Mouse (Mus musculus) cerebellum, postnatal 25 days (tissue): ENCODE measurements around the gene Carmil1.

Experiments
- DNase-seq, 2 experiments: peaks; one replicate each; pipeline ENCODE4 v3.0.0; 2021; ENCODE audit warnings: mixed read lengths in 2 of 2

Carmil1 gene

DNA sequence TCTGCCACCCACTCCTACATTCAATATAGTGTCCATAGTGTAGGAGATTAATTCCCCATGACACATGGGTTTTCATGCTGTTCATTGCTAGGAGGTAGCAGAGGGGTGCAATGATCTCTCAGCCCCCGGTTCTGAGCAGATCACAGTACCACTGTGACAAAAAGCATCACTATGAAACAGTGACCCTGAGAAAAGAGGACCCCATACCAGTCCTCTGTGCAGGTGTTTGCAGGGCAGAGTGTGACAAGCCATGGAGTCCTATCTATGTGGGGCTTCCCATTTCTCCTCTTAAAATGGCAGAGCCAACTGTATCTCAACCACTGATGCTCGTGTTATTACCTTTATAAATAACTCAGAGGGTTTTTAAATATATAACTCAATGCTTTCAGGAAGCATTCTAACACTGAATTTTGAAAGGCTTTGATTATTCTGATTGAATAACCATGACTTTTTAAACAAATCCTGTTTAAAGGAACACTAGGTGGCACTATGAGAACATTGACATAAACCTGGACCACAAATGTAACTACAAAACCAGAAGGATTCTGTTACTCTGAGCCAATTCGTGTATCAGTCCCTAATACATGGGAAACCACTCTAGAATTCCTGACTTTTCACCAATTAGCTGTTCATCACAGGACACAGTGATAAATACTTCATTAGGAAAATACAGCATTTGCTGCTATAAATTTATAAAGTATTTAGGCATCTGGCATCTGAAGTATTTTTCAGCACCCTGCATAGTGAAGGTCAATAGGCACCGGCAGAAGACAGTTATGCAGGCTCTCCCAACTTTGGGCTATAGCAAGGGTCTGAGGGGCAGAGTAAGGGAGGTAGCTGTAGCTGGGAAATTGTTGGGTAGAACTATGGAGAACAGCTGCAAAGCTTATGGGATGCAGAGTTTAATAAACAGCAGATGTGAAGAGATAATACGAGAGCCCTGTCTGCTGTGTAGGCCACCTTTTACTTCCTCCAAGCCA lies 253.1 kb downstream of the Carmil1 start:
- no peak for DNase-seq

DNA sequence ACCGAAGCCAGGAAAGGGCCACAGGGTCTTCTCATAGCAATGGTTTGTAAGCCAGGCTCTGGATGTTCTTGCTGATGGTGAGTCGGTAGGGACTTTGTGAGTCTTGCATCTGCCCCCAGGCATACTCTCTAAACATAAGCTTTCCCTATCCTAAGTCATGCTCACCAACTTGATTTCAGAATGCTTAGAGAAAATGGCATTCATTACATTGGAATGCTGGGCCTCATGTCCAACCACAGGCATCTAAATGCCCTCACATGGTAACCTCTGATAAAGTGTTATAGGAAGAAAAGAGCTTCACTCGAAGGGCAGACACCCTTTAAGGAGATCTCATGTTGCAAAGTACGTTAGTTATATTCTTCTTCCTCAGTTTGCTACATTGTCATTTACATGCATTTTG lies 262.1 kb downstream of the Carmil1 start:
- no peak for DNase-seq

DNA sequence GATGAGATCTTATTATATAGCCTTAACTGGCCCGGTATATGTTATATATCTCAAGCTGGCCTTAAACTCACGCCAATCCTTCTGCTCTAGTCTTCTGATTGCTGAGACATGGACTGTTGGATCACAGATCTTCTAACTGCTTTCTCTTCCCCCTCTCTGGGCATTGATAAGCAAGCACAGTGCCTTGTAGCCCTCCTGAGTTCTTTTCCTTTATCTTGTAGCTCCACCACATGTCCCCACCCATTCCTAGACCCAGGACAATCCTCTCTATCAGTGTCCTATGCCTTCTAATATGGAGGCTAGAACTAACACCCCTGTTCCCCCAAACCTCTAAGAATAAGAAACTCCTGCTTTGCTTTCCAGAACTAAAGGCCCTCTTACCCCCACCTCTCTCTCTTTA lies 275.1 kb downstream of the Carmil1 start:
- DNase-seq: no peak

DNA sequence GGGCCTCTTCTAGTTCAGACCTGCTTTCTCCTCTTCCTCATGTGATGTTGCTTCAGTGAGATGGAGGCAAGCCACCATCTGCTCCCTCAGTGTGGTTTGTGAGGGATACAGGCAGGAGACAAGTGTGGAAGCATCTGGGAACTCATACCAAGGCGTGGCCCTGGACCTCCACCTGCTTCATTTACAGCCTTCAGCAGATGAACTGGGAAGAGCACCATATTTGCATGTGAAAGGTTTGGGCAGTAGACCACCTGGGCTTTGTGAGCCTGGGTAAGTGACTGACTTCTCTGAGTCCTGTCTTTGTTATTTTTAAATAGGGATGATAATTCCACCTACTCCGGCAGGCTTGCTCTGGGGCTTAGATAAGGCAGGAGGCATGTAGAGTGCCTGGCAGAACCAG lies 278.8 kb downstream of the Carmil1 start:
- no peak for DNase-seq

DNA sequence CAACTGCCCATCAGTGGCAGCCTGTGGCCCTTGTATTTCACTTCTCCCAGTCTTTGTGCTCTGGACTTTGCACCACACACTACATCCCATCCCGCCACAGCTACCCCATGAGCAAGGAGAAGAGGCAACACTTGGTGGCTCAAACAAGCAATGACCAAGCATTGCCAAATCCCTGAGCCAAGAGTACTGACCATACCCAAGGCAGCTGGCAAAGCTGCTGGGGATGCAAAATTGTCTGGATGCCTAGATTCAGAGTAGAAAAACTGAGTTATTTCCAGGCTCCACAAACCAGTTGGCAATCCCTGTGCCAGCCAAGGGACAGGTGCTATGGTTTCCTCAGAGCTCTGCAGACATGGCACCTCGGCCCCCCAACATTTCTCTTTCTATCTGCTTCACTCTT lies 279.5 kb downstream of the Carmil1 start:
- DNase-seq: no peak

DNA sequence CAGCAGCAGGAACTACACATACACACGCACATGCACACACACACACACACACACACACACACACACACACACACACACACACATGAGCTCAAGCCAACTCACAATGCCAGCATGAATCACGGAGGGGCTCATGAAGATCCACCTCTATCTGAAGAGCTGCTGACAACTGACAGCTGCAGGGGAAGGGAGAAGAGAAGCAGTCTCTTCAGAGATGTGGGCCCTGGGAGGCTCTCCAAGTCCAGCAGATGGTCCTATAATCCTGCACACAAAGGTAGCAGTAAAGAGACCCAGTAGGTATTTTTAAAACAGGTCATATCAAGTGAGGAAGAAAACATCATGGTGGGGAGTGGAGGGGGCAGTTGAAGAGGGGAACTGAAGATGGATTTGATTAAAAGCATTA lies 281.8 kb downstream of the Carmil1 start:
- DNase-seq: peak in 1 of 2 experiments; percentile 58

DNA sequence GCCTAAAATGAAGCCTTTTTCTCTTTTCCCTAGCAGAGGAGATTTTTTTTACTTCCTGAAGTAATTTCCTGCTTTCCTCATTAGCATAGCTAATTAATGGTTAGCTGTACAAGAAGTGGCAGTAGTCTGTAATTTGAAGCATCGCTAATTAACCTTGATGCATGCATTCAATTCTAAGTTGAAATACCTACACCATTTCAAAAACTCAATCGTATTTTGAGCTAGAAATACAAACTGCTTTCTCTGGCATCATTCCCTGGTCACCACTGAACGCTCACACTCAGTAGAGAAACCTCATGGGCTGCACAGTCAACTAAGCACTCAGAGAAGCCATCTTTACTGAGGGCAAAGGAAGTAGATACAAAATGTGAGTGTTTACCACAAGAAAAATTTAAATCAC lies 285.8 kb downstream of the Carmil1 start:
- DNase-seq: no peak

DNA sequence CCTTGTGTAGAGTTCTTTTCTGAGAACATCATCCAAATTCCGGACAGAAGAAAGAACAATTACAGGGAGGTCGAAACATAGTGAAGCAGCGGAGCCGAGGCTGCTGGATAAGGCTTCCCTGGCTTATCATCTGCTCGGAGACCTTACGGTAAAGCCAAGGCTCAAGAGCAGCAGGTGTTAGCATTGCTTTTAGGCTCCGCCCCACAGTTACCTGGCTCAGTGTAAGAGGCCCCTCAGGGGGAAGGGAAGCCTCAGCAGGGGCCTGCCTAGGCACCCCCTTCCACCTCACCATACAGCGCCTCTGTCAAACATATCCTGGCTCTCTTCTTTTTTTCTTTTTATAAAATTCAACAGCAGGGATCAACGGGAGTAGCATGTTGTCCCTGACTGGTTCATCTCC lies 286.6 kb downstream of the Carmil1 start:
- no peak for DNase-seq

DNA sequence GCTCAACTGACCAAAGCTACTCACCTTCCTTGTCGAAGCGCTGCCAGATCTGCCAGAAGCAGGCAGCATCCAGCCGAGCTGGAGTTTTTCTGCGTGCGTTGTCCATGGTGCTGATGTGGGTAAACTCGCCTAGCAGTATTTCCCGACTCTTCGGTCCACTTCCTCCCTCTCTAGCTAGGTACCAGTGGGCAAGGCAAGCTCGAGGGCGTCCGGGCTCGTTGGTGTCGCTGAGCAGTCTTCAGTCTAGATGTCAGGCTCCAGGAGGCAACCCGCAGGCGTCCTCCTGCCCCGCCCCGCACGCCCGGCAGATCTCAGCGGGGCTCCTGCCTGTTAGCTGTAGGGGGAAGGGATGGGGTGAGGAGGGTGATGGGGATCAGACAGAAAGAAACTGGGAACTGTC lies 289.7 kb downstream of the Carmil1 start, which contains the start of gene Scgn:
Gene Scgn (minus strand): TSS at position 287 of the 400 bp plus-strand sequence.
- DNase-seq: peak in 1 of 2 experiments; percentile 21

DNA sequence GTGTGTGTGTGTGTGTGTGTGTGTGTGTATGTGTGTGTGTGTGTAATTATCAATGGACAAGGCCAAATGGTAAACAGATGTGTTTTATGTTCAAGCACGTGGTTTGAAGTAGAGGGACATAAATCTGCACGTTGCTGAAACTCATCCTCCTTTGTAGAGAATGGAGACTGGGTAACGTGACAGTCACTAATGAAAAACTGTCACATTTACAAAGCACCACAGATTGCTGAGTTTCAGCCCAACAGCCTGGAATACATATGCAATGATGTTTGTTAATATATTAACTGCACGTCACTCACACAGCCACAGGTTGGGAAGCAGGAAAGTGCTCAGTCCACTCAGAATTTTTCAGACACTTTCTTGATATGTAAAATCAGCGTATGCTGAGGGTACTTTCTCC lies 290.1 kb downstream of the Carmil1 start:
- DNase-seq: no peak

DNA sequence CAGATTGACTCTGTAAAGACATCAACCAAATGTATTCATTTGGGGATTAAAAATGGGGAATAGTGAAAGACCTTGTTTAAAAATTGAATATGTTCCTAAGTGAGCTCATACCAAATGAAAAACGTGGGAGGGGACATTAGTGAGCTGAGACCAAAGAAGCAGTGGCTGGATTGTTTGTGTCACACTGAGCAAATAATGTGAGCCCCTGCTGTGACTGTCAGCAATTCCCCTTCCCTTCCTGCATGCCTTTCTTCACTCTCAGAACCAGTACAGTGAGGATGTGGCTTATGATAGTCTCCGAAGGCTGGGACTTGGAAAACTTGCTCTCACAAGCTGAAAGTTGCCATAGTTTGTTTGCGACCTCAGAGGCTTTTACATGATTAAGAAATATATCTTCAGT lies 295.5 kb downstream of the Carmil1 start:
- no peak for DNase-seq

DNA sequence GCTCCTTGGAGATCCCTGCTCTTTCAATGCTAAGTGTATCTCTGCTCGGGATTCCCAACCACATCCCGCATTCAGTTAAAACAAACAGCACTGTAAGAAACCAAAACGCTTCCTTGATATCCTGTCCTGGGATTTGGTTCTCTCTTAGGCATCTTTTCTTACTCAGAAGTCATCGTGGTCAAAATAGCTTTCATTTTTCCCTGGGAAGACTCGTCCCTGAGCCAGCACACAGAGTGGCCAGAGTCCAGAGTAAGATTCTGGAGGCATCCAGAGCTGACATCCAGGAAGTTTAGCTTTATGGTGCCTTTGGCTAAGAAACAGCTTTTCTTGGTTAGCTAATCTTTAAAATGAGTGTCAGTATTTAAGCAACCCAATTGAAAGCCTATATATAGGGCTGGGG lies 308.3 kb downstream of the Carmil1 start:
- no peak for DNase-seq

DNA sequence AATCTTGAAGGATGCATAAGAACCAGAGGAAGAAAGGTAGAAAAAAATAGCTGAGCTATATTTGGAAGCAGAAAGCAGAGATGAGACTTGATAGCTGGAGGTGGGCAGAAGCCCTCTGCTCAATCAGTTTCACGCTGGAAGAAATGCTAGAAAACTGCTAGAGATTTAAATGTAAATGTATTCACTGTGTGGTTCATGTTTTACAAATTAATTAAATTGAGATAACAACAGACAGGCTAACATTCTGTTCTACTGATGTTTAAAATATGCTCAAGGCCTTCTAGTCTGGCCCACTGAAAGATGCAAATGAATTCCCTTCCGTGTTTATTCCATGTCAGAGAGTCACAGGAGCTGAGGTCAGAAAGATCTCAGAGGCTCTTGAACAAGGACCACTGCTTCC lies 308.7 kb downstream of the Carmil1 start:
- no peak for DNase-seq

DNA sequence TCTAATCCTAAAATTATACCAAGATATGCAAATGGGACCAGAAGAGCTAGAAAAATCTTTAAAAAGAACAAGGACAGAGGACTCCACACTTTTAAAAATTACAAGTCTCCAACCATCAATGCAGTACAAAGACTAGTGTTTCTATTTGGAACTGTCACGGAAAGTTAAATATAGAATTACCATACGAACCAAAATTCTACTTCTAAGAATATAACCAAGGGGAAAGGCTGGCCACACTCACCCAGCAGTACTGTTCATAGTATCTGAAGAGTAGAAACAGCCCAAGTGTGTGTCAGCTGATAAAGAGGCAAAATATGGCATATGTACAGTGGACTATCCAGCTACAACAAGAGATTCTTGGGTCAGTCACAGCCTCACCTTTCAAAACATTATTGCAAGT lies 315.7 kb downstream of the Carmil1 start:
- DNase-seq: no peak
